Mouse (Mus musculus) erythroblast, embryonic 14.5 days (primary cell): ENCODE measurements around the gene Fibcd1.

Experiments used
- GATA1 ChIP-seq: IDR thresholded peaks from 2 replicates; pipeline ENCODE4 v1.6.1; 2012; ENCODE audit warnings: low read length, inconsistent platforms, mixed read lengths
- TAL1 ChIP-seq: IDR thresholded peaks from 3 replicates; pipeline ENCODE4 v1.6.1; 2012; ENCODE audit warnings: low read length, inconsistent platforms, mixed read lengths

DNA sequence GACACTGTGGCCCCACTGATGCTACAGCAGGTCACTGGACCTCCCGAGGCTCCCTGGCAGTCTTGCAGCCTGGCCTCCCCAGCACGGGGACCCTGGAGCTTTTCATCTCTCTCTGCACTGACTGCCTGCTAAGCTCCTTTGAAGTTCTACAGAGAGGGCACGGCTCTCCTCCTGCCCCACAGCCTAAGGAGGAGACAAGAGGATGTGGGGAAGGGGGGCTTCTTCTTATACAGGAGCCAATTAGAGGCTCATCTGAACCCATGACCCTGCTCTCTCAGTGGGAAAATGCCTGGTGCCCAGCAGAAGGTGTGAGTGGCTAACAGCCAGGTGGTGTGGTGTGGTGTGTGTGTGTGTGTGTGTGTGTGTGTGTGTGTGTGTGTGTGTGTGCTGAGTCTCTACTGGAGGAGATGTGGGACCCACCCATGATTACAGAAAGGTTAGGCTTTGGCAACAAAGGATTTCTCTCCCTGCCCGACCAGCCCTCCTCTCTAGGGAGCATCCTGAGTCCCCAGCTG is 17.4 kb downstream of the Fibcd1 start:
- TF ChIP-seq TAL1 (no peak), GATA1 (no peak)
